Comparison of ENCODE assay signal across 8 mouse cellular contexts in genomic region chr3:52268737-52269513, GRCm38 (mm10). TPM values are rescaled to one million over a fixed set of nuclear protein-coding genes. Genes with fewer than 3 reads are reported as not detected.
DNase-seq lines count a peak whose midpoint lies in the region; ATAC-seq and TF ChIP-seq lines count a peak whose summit lies in the region.

No protein-coding gene starts in this region.

- peaks cover 53% of the 10 kb centered on the region for H3K79me2 ChIP-seq in C2C12 (ENCODE audit: control insufficient read depth, insufficient read depth)

- peak overlapping the region; percentile 65 for H3K27ac ChIP-seq in embryonic facial prominence, embryonic 11.5 days (replicated peaks; ENCODE audit: low read depth, low read length)
- peak overlapping the region; percentile 90 for H3K27ac ChIP-seq in heart, embryonic 12.5 days (ENCODE audit: poor library complexity, severe bottlenecking)
- H3K27ac ChIP-seq in kidney, embryonic 16.5 days (ENCODE audit: low read length), result peak overlapping the region; percentile 94

- H3K4me2 ChIP-seq in embryonic facial prominence, embryonic 11.5 days (ENCODE audit: low read depth, low read length), result peak overlapping the region; percentile 97
- H3K4me2 ChIP-seq in heart, embryonic 12.5 days, result peak overlapping the region; percentile 81
- H3K4me2 ChIP-seq in kidney, embryonic 16.5 days (replicated peaks; ENCODE audit: low read depth, low read length), result peak overlapping the region; percentile 91

- no peak for TF ChIP-seq CTCF in C2C12 (IDR thresholded peaks at IDR 0.05; ENCODE audit: control insufficient read depth, insufficient read depth, insufficient read length)

- peak; percentile 21; the same call in 1 of the 2 replicates for ATAC-seq in embryonic facial prominence, embryonic 11.5 days (replicated peaks; ENCODE audit: insufficient number of reproducible peaks, low FRiP score, low TSS enrichment, low read depth)
- peak; percentile 10 for ATAC-seq in heart, embryonic 12.5 days (ENCODE audit: insufficient number of reproducible peaks, low FRiP score)
- ATAC-seq in kidney, embryonic 16.5 days (ENCODE audit: low FRiP score, low TSS enrichment), result peak; percentile 31

- H3K4me3 ChIP-seq in C2C12 (ENCODE audit: insufficient read depth, poor library complexity, severe bottlenecking), result peak overlapping the region; percentile 55
- H3K4me3 ChIP-seq in embryonic facial prominence, embryonic 11.5 days (ENCODE audit: low read depth, low read length), result peak overlapping the region; percentile 84
- H3K4me3 ChIP-seq in heart, embryonic 12.5 days, result peak overlapping the region; percentile 97
- H3K4me3 ChIP-seq in kidney, embryonic 16.5 days (ENCODE audit: low read length), result peak overlapping the region; percentile 93

- no peaks in the 10 kb centered on the region for H3K27me3 ChIP-seq in C2C12 (ENCODE audit: control insufficient read depth, insufficient read depth, insufficient read length)
- peaks cover 6% of the 10 kb centered on the region for H3K27me3 ChIP-seq in embryonic facial prominence, embryonic 11.5 days (ENCODE audit: control insufficient read depth, insufficient read depth, low read length)
- no peaks in the 10 kb centered on the region for H3K27me3 ChIP-seq in heart, embryonic 12.5 days (replicated peaks)
- 0 out of 2 replicates have a peak, but pooled peaks cover 6% of the 10 kb centered on the region for H3K27me3 ChIP-seq in kidney, embryonic 16.5 days (ENCODE audit: insufficient read depth, low read length)

- no peaks in the 10 kb centered on the region for H3K36me3 ChIP-seq in C2C12 (ENCODE audit: control insufficient read depth, insufficient read depth)
- H3K36me3 ChIP-seq in embryonic facial prominence, embryonic 11.5 days (replicated peaks; ENCODE audit: control insufficient read depth, insufficient read depth, low read depth, low read length), result no peaks in the 10 kb centered on the region
- H3K36me3 ChIP-seq in heart, embryonic 12.5 days, result no peaks in the 10 kb centered on the region; the same call in 1 of the 2 replicates
- no peaks in the 10 kb centered on the region for H3K36me3 ChIP-seq in kidney, embryonic 16.5 days (ENCODE audit: insufficient read depth, low read length)

- DNase-seq in adrenal gland, adult 18-20 months (ENCODE audit: low spot score in 2 of 2), result peak; percentile 49 to 63
- peak; percentile 43 for DNase-seq in embryonic facial prominence, embryonic 11.5 days (ENCODE audit: low spot score)
- DNase-seq in lung, postnatal 36 days, result peak; percentile 51
- peak; percentile 48 for DNase-seq in skeletal muscle tissue, adult 2 months (ENCODE audit: low read depth, low spot score)
- DNase-seq in MN1 (ENCODE audit: low spot score), result no peak

- peaks cover 9% of the 10 kb centered on the region for H3K79me3 ChIP-seq in C2C12 (ENCODE audit: low read depth)

- no peaks in the 10 kb centered on the region for H3K9me3 ChIP-seq in embryonic facial prominence, embryonic 11.5 days (replicated peaks; ENCODE audit: control insufficient read depth, low read length)
- no peaks in the 10 kb centered on the region for H3K9me3 ChIP-seq in heart, embryonic 12.5 days (replicated peaks)
- H3K9me3 ChIP-seq in kidney, embryonic 16.5 days (ENCODE audit: low read length), result no peaks in the 10 kb centered on the region

- H3ac ChIP-seq in C2C12 (ENCODE audit: control insufficient read depth, insufficient read length, low read depth), result peak overlapping the region; percentile 79

- peak overlapping the region; percentile 80 for H3K9ac ChIP-seq in embryonic facial prominence, embryonic 11.5 days (replicated peaks; ENCODE audit: low read length)
- H3K9ac ChIP-seq in heart, embryonic 12.5 days, result peak overlapping the region; percentile 93
- peak overlapping the region; percentile 92 for H3K9ac ChIP-seq in kidney, embryonic 16.5 days (replicated peaks; ENCODE audit: low read length)

- under 1% methylated on average over 81 of the region's 89 CpGs for WGBS in embryonic facial prominence, embryonic 11.5 days
- under 1% methylated on average over 87 of the region's 89 CpGs for WGBS in heart, embryonic 12.5 days
- under 1% methylated on average over 85 of the region's 89 CpGs for WGBS in kidney, embryonic 16.5 days

- no peaks in the 10 kb centered on the region for H3K4me1 ChIP-seq in embryonic facial prominence, embryonic 11.5 days (ENCODE audit: control insufficient read depth, insufficient read depth, low read length)
- H3K4me1 ChIP-seq in heart, embryonic 12.5 days (replicated peaks), result peaks cover 21% of the 10 kb centered on the region
- peaks cover 30% of the 10 kb centered on the region for H3K4me1 ChIP-seq in kidney, embryonic 16.5 days (ENCODE audit: insufficient read depth, low read length)

TF ChIP-seq in C2C12, 6 proteins besides CTCF, POLR2A, EP300 and RAD21:
- TF ChIP-seq MYOG (IDR thresholded peaks at IDR 0.05; ENCODE audit: control insufficient read depth, extremely low read depth, insufficient read length) (no peak), USF1 (IDR thresholded peaks at IDR 0.05; ENCODE audit: low read depth) (no peak), FOSL1 (IDR thresholded peaks at IDR 0.05; ENCODE audit: insufficient read depth, low read length, poor library complexity, severe bottlenecking) (no peak), MYOD1 (IDR thresholded peaks at IDR 0.05; ENCODE audit: control insufficient read depth, insufficient read length, low read depth) (no peak), MAX (IDR thresholded peaks at IDR 0.05) (no peak), CEBPB (IDR thresholded peaks at IDR 0.05; ENCODE audit: low read depth) (no peak)

RNA-seq across cellular contexts. Expression of gene Foxo1, which starts 0.8 kb away (rescaled TPM):
- polyA plus RNA-seq in C2C12 (2012; fragmentation: generic; extraction: Trizol), result 5.9 TPM
- 10 to 100 TPM; 23.7 to 28.6 TPM for total RNA-seq in adrenal gland, adult 18-20 months (2021)
- 5.2 and 5.8 TPM in 2 replicates for polyA plus RNA-seq in embryonic facial prominence, embryonic 11.5 days (2014; fragmentation: Nextera tagmentation; extraction: Ambion mirVana)
- 8.8 and 9.6 TPM in 2 replicates for polyA plus RNA-seq in heart, embryonic 12.5 days (2016; fragmentation: Nextera tagmentation; extraction: Ambion mirVana)
- 5.9 and 6.5 TPM in 2 replicates for polyA plus RNA-seq in kidney, embryonic 16.5 days (2015; fragmentation: Nextera tagmentation; extraction: Ambion mirVana)
